Mouse (Mus musculus) liver, embryonic 11.5 days (tissue): ENCODE measurements around the gene Irx6. TPM values are rescaled to one million over a fixed set of nuclear protein-coding genes. Genes with fewer than 3 reads are reported as not detected.

Experiments
- polyA plus RNA-seq: library from polyadenylated mRNA; unstranded; fragments of >200 nt; fragmentation: Nextera tagmentation; extraction: Ambion mirVana; gene quantifications from 2 replicates; pipeline ENCODE4 v1.2.1, GENCODE M21; 2014

The Irx6 gene
- polyA plus RNA-seq, 1 experiment from 2014 or later = not detected

Other genes with a start within 250 kb of the Irx6 start
- 48.1 and 49.7 TPM in 2 replicates for gene Mmp2, start 153.0 kb downstream of the Irx6 start, polyA plus RNA-seq
- gene Lpcat2, start 181.1 kb downstream of the Irx6 start, polyA plus RNA-seq = 3.3 and 4.3 TPM in 2 replicates
- gene Capns2, start 227.1 kb downstream of the Irx6 start, polyA plus RNA-seq = 0.16 and 0.18 TPM in 2 replicates